Mouse (Mus musculus) heart, embryonic 10.5 days (tissue): Measurements from ENCODE around the gene Sh3bgrl2. TPM values are rescaled to one million over a fixed set of nuclear protein-coding genes. Genes with fewer than 3 reads are reported as not detected.
A peak's percentile ranks its signal among the peaks of the same experiment; 100 is the strongest.

Experiments
- DNase-seq: peaks from one replicate; pipeline ENCODE4 v3.0.0-alpha.2; 2017; ENCODE audit warnings: low spot score
- H3K27ac ChIP-seq: fragments of 300-500 bp; sonication (generic); 2 replicates; pipeline ENCODE4 v1.5.1; 2016; ENCODE audit warnings: mild to moderate bottlenecking
- H3K27me3 ChIP-seq: fragments of 300-500 bp; sonication (generic); 2 replicates; pipeline ENCODE4 v1.6.1; 2016; ENCODE audit warnings: mild to moderate bottlenecking; ENCODE audit not compliant: poor library complexity, insufficient read depth, severe bottlenecking
- H3K36me3 ChIP-seq: fragments of 300-500 bp; sonication (generic); 2 replicates; pipeline ENCODE4 v1.6.1; 2016; ENCODE audit warnings: mild to moderate bottlenecking, moderate library complexity
- H3K4me1 ChIP-seq: fragments of 300-500 bp; sonication (generic); 2 replicates; pipeline ENCODE4 v1.6.1; 2016; ENCODE audit warnings: mild to moderate bottlenecking
- H3K4me3 ChIP-seq: fragments of 300-500 bp; sonication (generic); 2 replicates; pipeline ENCODE4 v1.5.1; 2016; ENCODE audit warnings: mild to moderate bottlenecking, moderate library complexity
- H3K9me3 ChIP-seq: fragments of 300-500 bp; sonication (generic); 2 replicates; pipeline ENCODE4 v1.6.1; 2016; ENCODE audit warnings: mild to moderate bottlenecking, moderate library complexity
- WGBS: fragments of 180-500 bp; shearing (Covaris S2); methylation state at CpG from one replicate; pipeline ENCODE4 v1.1.7; 2016; 5-methylcytosine and 5-hydroxymethylcytosine counted together
- polyA plus RNA-seq: library from polyadenylated mRNA; unstranded; fragments of >200 nt; fragmentation: Nextera tagmentation; extraction: Ambion mirVana; gene quantifications from 2 replicates; pipeline ENCODE4 v1.2.1, GENCODE M21; 2016

The Sh3bgrl2 gene
- polyA plus RNA-seq, 1 experiment from 2014 or later: 16.2 TPM

DNA sequence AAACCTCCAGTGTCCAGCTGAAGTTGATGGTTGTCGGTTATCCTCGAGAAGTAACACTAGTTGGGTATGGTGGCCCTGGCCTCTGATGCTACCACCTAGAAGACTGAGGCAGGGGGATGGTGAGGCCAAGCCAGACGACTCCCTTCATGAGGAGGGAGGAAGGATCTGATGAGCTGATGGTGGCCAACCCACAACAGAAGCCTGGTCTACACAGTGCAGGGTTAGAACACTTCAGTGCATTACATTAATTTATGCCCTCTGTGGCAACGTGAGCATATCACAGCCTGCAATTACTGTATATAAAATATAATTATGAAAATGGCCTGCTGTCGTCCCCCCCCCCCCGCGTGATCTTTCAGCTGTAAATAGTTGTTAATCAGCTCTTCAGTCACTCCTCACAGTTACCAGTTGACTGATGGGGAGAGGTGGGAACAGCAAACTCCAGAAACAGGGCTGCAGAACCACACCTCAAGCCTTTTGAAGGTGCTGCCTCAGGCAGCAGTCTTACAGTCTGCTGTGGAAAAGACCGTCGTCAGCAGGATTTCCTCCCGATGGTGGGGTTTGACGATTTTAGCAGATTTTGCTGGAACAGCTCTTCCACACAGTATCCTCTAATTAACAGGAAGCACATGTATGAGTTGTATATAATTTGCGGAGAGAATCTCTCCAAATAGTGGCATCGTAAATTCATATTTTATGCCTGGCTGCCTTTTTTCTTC, 17.0 kb downstream of the Sh3bgrl2 start:
- WGBS: 56% methylated on average over 13 of the region's 13 CpGs
- no peaks in the 10 kb centered on the region for H3K9me3 ChIP-seq
- H3K4me1 ChIP-seq: peaks cover 63% of the 10 kb centered on the region
- no peak overlapping the region for H3K4me3 ChIP-seq
- no peak overlapping the region for H3K27ac ChIP-seq
- H3K36me3 ChIP-seq: no peaks in the 10 kb centered on the region
- DNase-seq: no peak
- no peaks in the 10 kb centered on the region; the same call in 1 of the 2 replicates for H3K27me3 ChIP-seq

DNA sequence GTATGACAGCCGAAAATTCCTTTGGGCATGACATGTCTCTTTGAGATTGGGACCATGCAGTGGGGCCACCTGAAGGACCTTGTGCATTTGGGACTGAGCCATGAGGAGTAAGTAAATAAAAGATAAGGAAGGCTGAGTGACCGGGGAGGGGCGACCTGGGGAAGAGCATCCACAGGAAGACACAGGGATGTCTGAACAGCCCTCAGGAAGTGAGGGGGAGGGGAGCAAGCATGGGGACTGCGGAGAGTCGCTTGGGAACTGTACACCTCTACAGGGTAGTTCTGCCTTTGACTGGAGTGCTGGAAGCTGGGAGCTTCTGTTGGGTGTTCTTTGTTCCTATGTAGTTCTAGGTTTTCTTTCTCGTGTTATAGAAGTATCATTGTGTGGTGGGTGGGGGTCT, 18.0 kb downstream of the Sh3bgrl2 start:
- Histone ChIP-seq H3K4me3 (no peak overlapping the region), H3K27ac (0 out of 2 replicates have a peak overlapping the region, but pooled peaks have one; percentile 10), H3K9me3 (no peaks in the 10 kb centered on the region), H3K36me3 (no peaks in the 10 kb centered on the region), H3K4me1 (peaks cover 53% of the 10 kb centered on the region), H3K27me3 (no peaks in the 10 kb centered on the region; the same call in 1 of the 2 replicates)
- no peak for DNase-seq
- WGBS: 52% methylated on average over 6 of the region's 6 CpGs

DNA sequence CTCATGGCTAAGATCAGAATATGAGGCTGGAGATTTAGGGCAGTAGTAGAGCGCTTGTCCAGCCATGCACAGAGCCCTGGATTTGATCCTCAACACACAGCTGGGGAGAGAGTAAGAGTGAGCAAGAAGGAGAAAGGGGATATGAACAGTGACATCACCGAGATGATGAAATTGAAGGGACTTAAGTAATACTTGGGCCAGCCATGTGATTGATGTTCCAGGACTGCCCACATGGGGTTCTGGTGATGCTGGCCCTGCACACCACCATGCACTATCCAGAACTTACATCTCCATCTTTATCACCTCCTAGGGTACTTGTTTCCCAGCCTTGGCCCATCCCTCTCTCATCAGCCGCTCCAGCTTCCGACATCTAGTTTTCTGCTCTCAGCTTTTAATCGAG, 20.0 kb downstream of the Sh3bgrl2 start:
- Histone ChIP-seq H3K27me3 (no peaks in the 10 kb centered on the region; the same call in 1 of the 2 replicates), H3K9me3 (no peaks in the 10 kb centered on the region), H3K4me3 (no peak overlapping the region), H3K36me3 (no peaks in the 10 kb centered on the region), H3K27ac (no peak overlapping the region), H3K4me1 (peaks cover 53% of the 10 kb centered on the region)
- WGBS: 95% methylated on average over 5 of the region's 5 CpGs
- DNase-seq: no peak

DNA sequence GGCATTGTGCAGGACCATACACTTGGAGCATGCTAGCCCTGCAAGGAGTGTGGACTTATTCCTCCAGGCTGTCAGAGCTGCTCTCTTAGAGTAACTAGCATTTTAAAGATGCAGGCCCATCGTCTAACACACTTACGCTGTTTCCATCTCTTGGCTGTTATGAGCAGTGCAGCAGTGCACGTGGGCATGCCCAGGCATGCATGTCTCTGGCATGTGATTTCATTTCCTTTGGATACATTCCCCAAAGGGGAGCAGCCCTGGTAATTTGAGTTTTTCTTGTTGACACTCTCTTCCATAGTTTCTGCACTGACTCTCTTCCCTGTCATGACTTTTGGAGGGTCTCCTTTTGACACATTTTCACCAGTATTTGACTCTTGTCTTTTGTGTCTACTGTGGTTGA, 20.8 kb downstream of the Sh3bgrl2 start:
- no peak for DNase-seq
- H3K36me3 ChIP-seq: no peaks in the 10 kb centered on the region
- peaks cover 53% of the 10 kb centered on the region for H3K4me1 ChIP-seq
- H3K27me3 ChIP-seq: no peaks in the 10 kb centered on the region; the same call in 1 of the 2 replicates
- H3K4me3 ChIP-seq: no peak overlapping the region
- no peaks in the 10 kb centered on the region for H3K9me3 ChIP-seq
- 78% methylated on average over 3 of the region's 3 CpGs for WGBS
- no peak overlapping the region for H3K27ac ChIP-seq

DNA sequence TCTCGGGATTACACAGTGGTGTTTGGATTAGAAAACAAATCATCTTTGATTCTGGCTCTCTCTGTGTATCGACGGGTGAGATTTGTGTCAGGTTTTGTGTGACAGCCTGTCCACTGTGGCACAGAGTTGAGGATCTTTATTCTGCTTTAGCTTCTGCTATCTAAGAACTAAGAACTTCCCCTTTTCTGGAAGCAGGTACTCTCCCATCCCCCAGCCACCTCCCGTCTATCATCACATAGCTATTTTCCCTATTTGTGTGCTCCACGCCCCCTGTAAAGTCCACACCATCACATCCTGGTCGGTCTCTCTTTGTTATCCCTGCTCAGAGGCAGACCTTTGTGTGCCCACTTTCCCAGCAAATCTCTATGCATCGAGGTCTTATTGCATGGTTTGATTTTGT, 21.8 kb downstream of the Sh3bgrl2 start:
- no peaks in the 10 kb centered on the region for H3K36me3 ChIP-seq
- H3K27ac ChIP-seq: no peak overlapping the region
- H3K9me3 ChIP-seq: no peaks in the 10 kb centered on the region
- peaks cover 50% of the 10 kb centered on the region for H3K4me1 ChIP-seq
- H3K27me3 ChIP-seq: no peaks in the 10 kb centered on the region; the same call in 1 of the 2 replicates
- 58% methylated on average over 7 of the region's 7 CpGs for WGBS
- no peak for DNase-seq
- no peak overlapping the region for H3K4me3 ChIP-seq

DNA sequence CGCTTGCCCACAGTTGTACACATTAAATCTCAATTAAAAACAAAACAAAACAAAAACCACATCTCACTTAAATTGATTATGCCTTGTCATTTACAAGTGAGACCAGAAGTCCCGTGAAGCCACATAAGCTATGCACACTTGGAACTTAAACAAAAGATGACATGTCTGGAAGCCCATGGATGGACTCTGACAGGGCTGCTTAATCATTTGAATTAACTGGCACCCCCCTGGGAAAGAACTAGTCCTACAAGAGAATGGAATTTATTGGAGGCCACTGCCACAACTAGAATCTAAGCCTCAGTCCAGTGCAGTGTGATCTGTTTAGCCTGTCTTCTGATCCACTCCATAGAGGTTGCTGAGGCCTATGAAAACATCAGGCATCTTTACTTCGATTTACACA, 23.2 kb downstream of the Sh3bgrl2 start:
- no peak for DNase-seq
- H3K36me3 ChIP-seq: no peaks in the 10 kb centered on the region
- no peaks in the 10 kb centered on the region for H3K9me3 ChIP-seq
- peaks cover 42% of the 10 kb centered on the region for H3K4me1 ChIP-seq
- no peaks in the 10 kb centered on the region; the same call in 1 of the 2 replicates for H3K27me3 ChIP-seq
- H3K27ac ChIP-seq: no peak overlapping the region
- 78% methylated on average over 3 of the region's 3 CpGs for WGBS
- H3K4me3 ChIP-seq: no peak overlapping the region

DNA sequence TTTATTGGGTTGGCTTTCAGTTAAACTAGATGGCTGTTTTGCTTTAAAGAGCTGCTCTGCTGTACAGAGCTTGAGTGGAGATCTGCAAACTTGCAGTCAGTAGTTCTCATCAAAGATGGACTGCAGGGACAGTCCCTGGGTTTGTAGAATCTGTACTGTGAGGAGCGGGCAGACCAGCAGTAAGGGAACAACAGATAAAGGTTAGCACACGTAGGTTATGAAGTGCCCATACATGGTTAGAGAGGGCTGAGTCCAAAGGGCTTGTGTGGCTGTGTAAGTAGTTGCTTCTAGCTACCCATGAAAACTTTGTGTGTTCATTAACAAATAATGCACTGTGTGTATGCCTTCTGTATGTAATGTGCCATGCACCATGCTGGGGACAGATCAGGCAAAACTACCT, 24.2 kb downstream of the Sh3bgrl2 start:
- H3K27me3 ChIP-seq: no peaks in the 10 kb centered on the region
- H3K4me1 ChIP-seq: peaks cover 36% of the 10 kb centered on the region
- no peak for DNase-seq
- WGBS: 72% methylated on average over 2 of the region's 2 CpGs
- no peak overlapping the region for H3K27ac ChIP-seq
- no peaks in the 10 kb centered on the region for H3K36me3 ChIP-seq
- H3K9me3 ChIP-seq: no peaks in the 10 kb centered on the region
- no peak overlapping the region for H3K4me3 ChIP-seq

DNA sequence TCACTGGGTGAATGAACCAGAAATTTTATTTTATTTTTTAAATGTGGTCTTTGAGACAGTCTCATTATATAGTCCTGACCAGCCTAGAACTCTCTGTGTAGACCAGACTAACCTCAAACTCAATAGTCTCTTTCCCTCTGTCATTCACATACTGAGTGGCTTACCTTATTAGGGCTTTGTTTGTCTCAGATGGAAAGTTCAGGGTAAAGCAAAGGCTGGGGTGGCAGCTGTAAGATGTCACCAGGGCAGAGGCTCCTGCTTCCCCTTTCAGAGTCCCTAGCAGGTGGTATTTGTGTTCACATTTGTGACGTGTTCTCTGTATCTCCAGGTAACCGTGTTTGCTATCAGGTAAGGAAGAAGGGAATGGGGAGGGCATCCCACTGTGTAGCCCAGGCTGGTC, 24.7 kb downstream of the Sh3bgrl2 start:
- Histone ChIP-seq H3K4me3 (no peak overlapping the region), H3K9me3 (no peaks in the 10 kb centered on the region), H3K36me3 (no peaks in the 10 kb centered on the region), H3K27me3 (no peaks in the 10 kb centered on the region), H3K27ac (peak overlapping the region; percentile 22; the same call in 1 of the 2 replicates), H3K4me1 (peaks cover 36% of the 10 kb centered on the region)
- DNase-seq: no peak
- WGBS: 39% methylated on average over 2 of the region's 2 CpGs

DNA sequence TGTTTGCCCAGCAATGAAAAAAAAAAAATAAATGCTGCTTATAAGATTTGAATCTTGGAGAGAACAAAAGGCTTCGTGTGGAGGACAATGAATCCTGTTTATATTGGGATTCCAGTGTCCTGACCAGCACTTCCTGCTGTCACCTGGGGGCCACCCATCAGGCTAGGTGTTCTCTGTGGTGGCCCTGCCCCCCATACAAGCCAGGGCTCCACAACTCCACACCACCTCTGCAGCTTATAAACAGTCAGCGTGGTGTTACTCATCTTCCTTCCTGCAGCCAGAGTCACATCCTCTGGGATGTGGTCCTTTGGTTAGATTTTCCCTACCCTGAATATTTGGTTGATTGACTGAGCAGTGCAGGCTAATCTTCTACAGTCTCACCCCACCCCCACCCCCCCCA, 25.5 kb downstream of the Sh3bgrl2 start:
- Histone ChIP-seq H3K4me1 (peaks cover 36% of the 10 kb centered on the region), H3K27me3 (no peaks in the 10 kb centered on the region), H3K9me3 (no peaks in the 10 kb centered on the region), H3K27ac (0 out of 2 replicates have a peak overlapping the region, but pooled peaks have one; percentile 22), H3K4me3 (no peak overlapping the region), H3K36me3 (no peaks in the 10 kb centered on the region)
- DNase-seq: no peak
- 63% methylated on average over 2 of the region's 2 CpGs for WGBS

DNA sequence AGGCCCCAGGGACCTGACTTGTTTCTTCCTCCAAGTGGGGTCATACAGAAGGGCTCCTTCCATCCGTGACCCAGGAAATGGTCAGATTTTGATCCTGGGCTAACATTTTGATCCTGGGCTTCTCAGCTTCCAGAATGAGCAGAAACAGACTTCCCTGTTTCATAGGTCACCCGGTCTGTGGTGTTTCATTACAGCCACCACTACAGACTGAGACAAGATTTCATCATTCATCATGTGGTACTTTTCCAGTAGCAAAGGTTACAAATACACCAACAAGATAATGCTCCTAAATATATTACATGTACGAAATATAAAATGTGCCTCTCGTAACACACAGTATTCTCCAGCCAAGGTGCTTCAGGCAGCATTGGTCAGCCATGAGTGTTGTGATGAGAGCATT, 27.3 kb downstream of the Sh3bgrl2 start:
- Histone ChIP-seq H3K36me3 (no peaks in the 10 kb centered on the region), H3K9me3 (no peaks in the 10 kb centered on the region), H3K27ac (no peak overlapping the region), H3K4me1 (peaks cover 30% of the 10 kb centered on the region), H3K27me3 (no peaks in the 10 kb centered on the region), H3K4me3 (no peak overlapping the region)
- no peak for DNase-seq
- WGBS: 74% methylated on average over 4 of the region's 4 CpGs

DNA sequence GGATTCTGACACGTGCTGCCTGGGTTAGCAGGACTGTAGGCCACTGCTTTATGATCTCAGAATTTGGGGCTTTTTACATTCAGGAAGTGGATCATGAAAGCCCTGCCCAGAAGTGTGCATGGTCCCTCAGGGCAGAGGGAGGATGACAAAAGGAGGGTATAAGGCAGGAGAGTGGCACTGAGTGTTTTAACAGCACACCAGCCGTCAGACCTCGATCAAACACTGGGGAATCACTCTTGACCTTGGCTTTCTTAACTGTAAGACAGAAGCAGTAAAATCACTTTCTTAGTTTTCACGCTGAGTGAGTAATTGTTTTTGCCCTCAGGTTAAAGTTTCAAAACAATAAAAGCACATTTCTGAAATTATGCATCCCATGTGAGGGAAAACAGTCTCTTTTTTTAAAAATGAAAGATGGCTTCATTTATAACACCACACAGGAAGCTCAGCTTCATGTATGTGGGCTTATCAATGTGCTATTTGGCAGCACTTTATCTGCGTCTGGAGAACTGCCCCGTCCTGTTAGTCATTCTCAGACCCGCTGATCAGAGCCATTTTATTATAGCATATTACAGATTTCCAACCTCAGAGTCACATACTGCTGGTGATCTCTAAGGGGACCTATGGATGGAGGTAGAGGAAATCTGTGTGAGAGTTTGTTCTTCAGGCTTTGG, 28.0 kb downstream of the Sh3bgrl2 start:
- no peaks in the 10 kb centered on the region for H3K27me3 ChIP-seq
- WGBS: 62% methylated on average over 7 of the region's 7 CpGs
- H3K4me1 ChIP-seq: peaks cover 30% of the 10 kb centered on the region
- no peak overlapping the region for H3K4me3 ChIP-seq
- DNase-seq: no peak
- no peaks in the 10 kb centered on the region for H3K36me3 ChIP-seq
- no peaks in the 10 kb centered on the region for H3K9me3 ChIP-seq
- no peak overlapping the region for H3K27ac ChIP-seq

DNA sequence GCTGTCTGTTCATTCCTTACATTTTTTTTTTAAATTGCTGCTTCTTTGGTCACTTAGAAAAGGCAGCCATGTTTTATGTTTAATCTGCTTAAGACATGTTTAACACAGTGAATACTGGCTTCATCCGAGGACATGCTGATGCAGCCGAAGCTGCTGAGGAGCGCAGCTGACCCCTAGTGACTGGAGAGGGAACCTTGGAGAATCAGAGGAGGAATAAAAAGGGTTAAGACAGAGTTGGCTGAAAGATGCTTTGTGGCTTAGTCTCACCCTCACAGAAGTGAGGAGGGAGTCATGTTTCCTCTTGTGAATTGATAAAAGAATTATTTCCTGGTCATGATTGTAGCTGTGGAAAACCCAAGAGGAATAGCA, 28.5 kb downstream of the Sh3bgrl2 start:
- no peaks in the 10 kb centered on the region for H3K9me3 ChIP-seq
- H3K36me3 ChIP-seq: no peaks in the 10 kb centered on the region
- peaks cover 30% of the 10 kb centered on the region for H3K4me1 ChIP-seq
- no peaks in the 10 kb centered on the region for H3K27me3 ChIP-seq
- no peak overlapping the region for H3K4me3 ChIP-seq
- no peak for DNase-seq
- H3K27ac ChIP-seq: no peak overlapping the region
- 38% methylated on average over 3 of the region's 3 CpGs for WGBS

DNA sequence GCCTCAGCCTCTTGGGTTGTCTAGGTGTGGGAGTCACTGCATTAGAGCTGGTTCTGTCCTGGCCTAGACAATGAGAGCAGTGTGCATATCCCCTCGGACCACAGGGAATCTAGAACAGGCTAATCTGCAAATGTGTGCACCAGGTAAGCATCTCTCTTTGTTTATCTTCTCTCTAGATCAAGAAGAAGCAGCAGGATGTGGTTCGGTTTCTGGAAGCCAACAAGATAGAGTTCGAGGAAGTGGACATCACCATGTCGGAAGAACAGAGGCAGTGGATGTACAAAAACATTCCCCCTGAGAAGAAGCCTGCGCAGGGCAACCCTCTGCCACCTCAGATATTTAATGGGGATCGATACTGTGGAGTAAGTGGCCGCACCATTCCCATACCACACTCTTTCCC, 29.1 kb downstream of the Sh3bgrl2 start:
- H3K4me1 ChIP-seq: peaks cover 30% of the 10 kb centered on the region

More for the DNA sequence above, 29.1 kb downstream of the Sh3bgrl2 start:
- no peaks in the 10 kb centered on the region for H3K27me3 ChIP-seq
- no peaks in the 10 kb centered on the region for H3K36me3 ChIP-seq
- no peak for DNase-seq
- 80% methylated on average over 7 of the region's 7 CpGs for WGBS
- no peaks in the 10 kb centered on the region for H3K9me3 ChIP-seq
- H3K4me3 ChIP-seq: no peak overlapping the region
- no peak overlapping the region for H3K27ac ChIP-seq
